Mouse (Mus musculus): ENCODE data around the gene Unc93a2.
"Not testable (repeated sequence)": the region's sequence is repeated elsewhere in the genome, so short reads cannot be mapped to it uniquely, and the experiment has no call there.

- not testable (repeated sequence) for TF ChIP-seq CTCF (IDR thresholded peaks at IDR 0.05; ENCODE audit: low read depth); EP300 (optimal IDR thresholded peaks at IDR 0.05)
Measured at GRCm38 (mm10) chr17:7348765-7349164, 36.5 kb downstream of the Unc93a2 start.

Measured in stomach, postnatal 0 days (tissue).